Mouse (Mus musculus) stomach, embryonic 16.5 days (tissue): ENCODE measurements at regions not wholly inside any gene's neighbourhood (a gene's known extent, or its start where the extent isn't known, plus 50 kb on each side); places are given as distances from the start of the nearest gene placed in this dataset.

Experiments
- ATAC-seq: fragments of 200-750 bp; cut with Nextera tagmentation; 2 replicates; pipeline ENCODE4 v1.8.0; 2017; ENCODE audit warnings: moderate number of reproducible peaks, moderate TSS enrichment; ENCODE audit not compliant: insufficient read depth, low FRiP score
- H3K27ac ChIP-seq: fragments of 300-500 bp; sonication (generic); 2 replicates; pipeline ENCODE4 v1.5.1; 2014; ENCODE audit warnings: low read length
- H3K27me3 ChIP-seq: fragments of 300-500 bp; sonication (generic); 2 replicates; pipeline ENCODE4 v1.6.1; 2014; ENCODE audit warnings: low read length, control low read depth, mixed read lengths; ENCODE audit not compliant: control insufficient read depth, insufficient read depth
- H3K36me3 ChIP-seq: fragments of 300-500 bp; sonication (generic); 2 replicates; pipeline ENCODE4 v1.6.1; 2014; ENCODE audit warnings: low read length; ENCODE audit not compliant: control insufficient read depth, insufficient read depth
- H3K4me1 ChIP-seq: fragments of 300-500 bp; sonication (generic); 2 replicates; pipeline ENCODE4 v1.6.1; 2014; ENCODE audit warnings: low read length, control low read depth, mixed read lengths; ENCODE audit not compliant: control insufficient read depth, insufficient read depth
- H3K4me2 ChIP-seq: fragments of 300-500 bp; sonication (generic); 2 replicates; pipeline ENCODE4 v1.6.1; 2014; ENCODE audit warnings: low read depth, low read length, mixed read lengths
- H3K4me3 ChIP-seq: fragments of 300-500 bp; sonication (generic); replicated peaks from 2 replicates; pipeline ENCODE4 v1.5.1; 2014; ENCODE audit warnings: mild to moderate bottlenecking, low read length
- H3K9ac ChIP-seq: fragments of 300-500 bp; sonication (generic); 2 replicates; pipeline ENCODE4 v1.6.1; 2014; ENCODE audit warnings: low read length
- H3K9me3 ChIP-seq: fragments of 300-500 bp; sonication (generic); replicated peaks from 2 replicates; pipeline ENCODE4 v1.6.1; 2016; ENCODE audit warnings: low read length, control low read depth; ENCODE audit not compliant: control insufficient read depth
- WGBS: fragments of 180-500 bp; shearing (Covaris S2); extraction: QIAGEN DNeasy Blood & Tissue Kit; methylation state at CpG from one replicate; pipeline ENCODE4 v1.1.7; 2014; 5-methylcytosine and 5-hydroxymethylcytosine counted together

DNA sequence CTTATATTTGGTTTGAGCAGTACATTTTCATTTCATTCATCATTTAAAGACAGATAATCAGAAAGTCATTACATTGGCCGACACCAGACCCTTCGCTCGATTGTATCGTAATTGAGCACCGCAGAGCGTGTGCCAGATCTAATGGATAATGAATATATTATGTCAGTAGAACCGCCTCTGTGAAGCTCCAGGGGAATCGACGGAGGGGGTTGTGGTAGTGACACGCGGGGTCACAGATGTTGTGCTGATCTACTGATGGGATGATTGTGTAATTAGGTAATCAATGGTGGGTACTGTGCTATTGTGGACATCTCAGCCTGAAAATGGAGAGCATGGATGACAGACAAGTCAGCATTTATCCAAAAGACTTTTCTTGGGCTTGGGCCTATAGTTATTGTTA is 414.3 kb upstream of the Tenm2 start:
- H3K4me2 ChIP-seq, result no peak overlapping the region
- H3K27me3 ChIP-seq, result no peaks in the 10 kb centered on the region
- H3K9ac ChIP-seq, result no peak overlapping the region
- WGBS, result 84% methylated on average over 11 of the region's 11 CpGs
- H3K36me3 ChIP-seq, result no peaks in the 10 kb centered on the region
- ATAC-seq, result no peak
- no peaks in the 10 kb centered on the region for H3K4me1 ChIP-seq
- no peak overlapping the region for H3K27ac ChIP-seq
- no peak overlapping the region for H3K4me3 ChIP-seq
- H3K9me3 ChIP-seq, result no peaks in the 10 kb centered on the region

GRCm38 (mm10) chr11:37623290-37623689 is 387.5 kb upstream of the Tenm2 start:
- Histone ChIP-seq H3K4me1 (no peaks in the 10 kb centered on the region), H3K4me2 (no peak overlapping the region), H3K9me3 (no peaks in the 10 kb centered on the region), H3K27ac (no peak overlapping the region), H3K4me3 (no peak overlapping the region), H3K36me3 (no peaks in the 10 kb centered on the region), H3K27me3 (no peaks in the 10 kb centered on the region), H3K9ac (no peak overlapping the region)
- no peak for ATAC-seq
- 59% methylated on average over 2 of the region's 2 CpGs for WGBS

- Histone ChIP-seq H3K27me3 (no peaks in the 10 kb centered on the region), H3K4me2 (no peak overlapping the region), H3K36me3 (no peaks in the 10 kb centered on the region), H3K4me1 (no peaks in the 10 kb centered on the region), H3K9me3 (no peaks in the 10 kb centered on the region), H3K27ac (no peak overlapping the region), H3K4me3 (no peak overlapping the region), H3K9ac (no peak overlapping the region)
- no peak for ATAC-seq
- 39% methylated on average over 1 of the region's 1 CpGs for WGBS
These were observed 364.8 kb upstream of the Tenm2 start for GRCm38 (mm10) chr11:37600533-37600932.

DNA sequence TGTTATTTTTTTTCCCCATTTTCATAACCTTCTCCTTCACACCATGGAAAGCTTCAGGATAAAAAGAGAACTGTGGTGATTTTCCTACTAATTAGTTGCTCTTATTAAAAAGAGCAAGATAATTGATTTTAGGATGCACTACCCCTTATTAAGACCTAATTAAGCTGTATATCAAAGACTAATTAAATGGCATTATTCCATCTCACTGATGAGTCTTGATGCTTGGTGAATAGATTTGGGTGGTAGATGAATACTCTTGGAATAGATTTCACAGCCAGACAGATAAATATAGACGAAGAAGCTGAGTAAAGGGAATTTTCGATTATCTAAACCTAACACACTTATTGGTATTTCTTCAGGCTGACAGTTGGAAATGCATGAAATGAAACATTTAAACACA is 346.5 kb upstream of the Tenm2 start:
- H3K9me3 ChIP-seq, result no peaks in the 10 kb centered on the region
- H3K4me1 ChIP-seq, result no peaks in the 10 kb centered on the region
- H3K4me3 ChIP-seq, result no peak overlapping the region
- WGBS, result 79% methylated on average over 2 of the region's 2 CpGs
- ATAC-seq, result no peak
- H3K27ac ChIP-seq, result no peak overlapping the region
- H3K27me3 ChIP-seq, result no peaks in the 10 kb centered on the region
- no peak overlapping the region for H3K9ac ChIP-seq
- no peaks in the 10 kb centered on the region for H3K36me3 ChIP-seq
- H3K4me2 ChIP-seq, result no peak overlapping the region

DNA sequence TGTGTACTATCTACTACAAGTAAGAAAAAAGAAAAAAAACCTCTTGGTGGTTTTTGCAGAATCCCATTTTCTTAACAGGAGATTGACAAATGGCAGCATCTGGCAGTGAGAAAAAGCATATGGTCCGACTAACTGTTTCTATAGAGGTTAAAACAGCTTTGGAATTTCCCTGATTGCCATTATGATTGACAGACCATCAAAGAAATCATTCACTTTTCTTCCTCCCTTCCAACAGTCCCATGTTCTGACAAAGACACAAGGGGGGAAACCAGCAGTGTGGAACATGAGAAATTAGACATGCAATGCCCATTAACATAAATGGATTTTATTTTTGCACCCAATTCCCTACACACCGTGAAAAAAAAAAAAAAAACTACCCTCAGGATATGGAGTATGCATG is 297.9 kb upstream of the Tenm2 start:
- Histone ChIP-seq H3K27me3 (no peaks in the 10 kb centered on the region), H3K27ac (no peak overlapping the region), H3K9ac (no peak overlapping the region), H3K4me3 (no peak overlapping the region), H3K4me1 (0 out of 2 replicates have a peak, but pooled peaks cover 2% of the 10 kb centered on the region), H3K9me3 (no peaks in the 10 kb centered on the region), H3K36me3 (no peaks in the 10 kb centered on the region), H3K4me2 (no peak overlapping the region)
- ATAC-seq, result no peak
- 45% methylated on average over 2 of the region's 2 CpGs for WGBS

DNA sequence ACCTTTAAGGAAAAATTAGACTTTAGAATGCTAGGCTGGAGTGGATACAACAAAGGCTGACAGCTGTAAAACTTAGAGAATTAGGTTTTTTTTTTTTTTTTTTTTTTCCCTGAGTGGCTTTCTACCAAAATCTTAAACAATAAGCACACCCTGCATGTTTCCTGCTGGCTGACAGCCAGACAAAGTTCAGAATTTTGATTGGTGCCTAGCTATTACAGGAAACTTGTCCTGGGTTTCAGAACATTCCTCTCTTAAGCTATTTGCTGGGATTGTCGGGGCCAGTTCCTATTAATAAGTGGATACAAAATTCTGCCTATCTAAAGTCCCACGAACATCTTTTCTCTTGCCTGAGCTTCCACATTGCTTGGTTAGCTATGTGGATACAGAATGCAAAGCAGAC is 296.7 kb upstream of the Tenm2 start:
- no peak overlapping the region for H3K4me3 ChIP-seq
- 0 out of 2 replicates have a peak, but pooled peaks cover 2% of the 10 kb centered on the region for H3K4me1 ChIP-seq
- no peaks in the 10 kb centered on the region for H3K27me3 ChIP-seq
- 21% methylated on average over 2 of the region's 2 CpGs for WGBS
- H3K9me3 ChIP-seq, result no peaks in the 10 kb centered on the region
- H3K36me3 ChIP-seq, result no peaks in the 10 kb centered on the region
- H3K27ac ChIP-seq, result no peak overlapping the region
- no peak overlapping the region for H3K9ac ChIP-seq
- no peak for ATAC-seq
- no peak overlapping the region for H3K4me2 ChIP-seq

DNA sequence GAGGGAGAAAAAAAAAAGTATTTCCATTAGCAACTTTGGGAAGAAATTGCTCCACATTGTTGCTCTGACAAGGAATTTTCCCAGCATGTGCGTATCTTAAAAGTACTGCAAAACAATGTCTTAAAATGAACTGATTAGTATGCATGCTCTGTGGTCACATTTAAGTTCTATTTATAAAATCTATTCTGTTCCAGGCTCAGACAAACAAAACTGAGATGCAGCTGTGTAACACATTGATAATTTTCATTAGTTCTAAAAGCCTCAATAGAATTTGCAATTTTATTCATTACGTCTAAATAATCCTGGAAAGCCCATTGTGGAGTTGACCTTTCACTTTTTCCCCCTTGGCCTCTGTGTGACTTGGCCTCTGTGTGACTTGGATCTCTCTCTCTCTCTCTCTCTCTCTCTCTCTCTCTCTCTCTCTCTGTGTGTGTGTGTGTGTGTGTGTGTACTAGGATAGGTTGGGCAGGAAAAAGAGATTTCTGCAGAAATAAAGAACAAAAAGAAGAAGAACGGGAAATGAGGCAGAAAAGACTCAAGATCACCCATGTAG is 262.8 kb upstream of the Tenm2 start:
- Histone ChIP-seq H3K9ac (no peak overlapping the region), H3K4me3 (no peak overlapping the region), H3K4me2 (no peak overlapping the region), H3K4me1 (no peaks in the 10 kb centered on the region), H3K27me3 (no peaks in the 10 kb centered on the region), H3K9me3 (no peaks in the 10 kb centered on the region), H3K36me3 (no peaks in the 10 kb centered on the region), H3K27ac (no peak overlapping the region)
- no peak for ATAC-seq
- WGBS, result 66% methylated on average over 3 of the region's 3 CpGs

DNA sequence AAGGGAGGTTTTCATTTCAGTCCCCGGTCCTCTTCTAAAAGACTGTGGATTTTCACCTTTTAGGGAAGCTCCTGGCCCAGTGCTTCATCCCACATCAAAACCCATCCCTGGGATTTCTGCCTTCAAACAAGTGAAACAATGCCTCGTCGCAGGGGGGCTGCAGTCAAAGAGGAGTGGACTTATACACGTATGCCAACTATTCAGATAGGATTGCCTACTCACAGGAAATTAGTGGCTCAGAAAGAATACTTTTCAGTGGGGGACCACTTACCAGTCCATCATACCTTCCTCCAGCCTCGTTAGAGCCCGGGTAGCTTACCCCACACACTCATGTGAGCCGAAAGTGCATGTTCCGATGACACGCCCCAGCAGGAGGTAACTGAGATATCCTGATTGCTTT is 262.1 kb upstream of the Tenm2 start:
- Histone ChIP-seq H3K4me2 (no peak overlapping the region), H3K9ac (no peak overlapping the region), H3K27ac (no peak overlapping the region), H3K9me3 (no peaks in the 10 kb centered on the region), H3K36me3 (no peaks in the 10 kb centered on the region), H3K4me3 (no peak overlapping the region), H3K27me3 (no peaks in the 10 kb centered on the region), H3K4me1 (no peaks in the 10 kb centered on the region)
- WGBS, result 61% methylated on average over 9 of the region's 9 CpGs
- ATAC-seq, result no peak

GRCm38 (mm10) chr11:37480236-37480635 is 244.5 kb upstream of the Tenm2 start:
- no peak for ATAC-seq

More at GRCm38 (mm10) chr11:37480236-37480635, 244.5 kb upstream of the Tenm2 start:
- Histone ChIP-seq H3K9me3 (no peaks in the 10 kb centered on the region), H3K4me2 (no peak overlapping the region), H3K27me3 (no peaks in the 10 kb centered on the region), H3K9ac (no peak overlapping the region), H3K4me3 (no peak overlapping the region), H3K36me3 (no peaks in the 10 kb centered on the region), H3K27ac (no peak overlapping the region), H3K4me1 (no peaks in the 10 kb centered on the region)
- WGBS, result 78% methylated on average over 3 of the region's 3 CpGs
